8 mouse cellular contexts compared by ENCODE assay signal in the genomic region with DNA sequence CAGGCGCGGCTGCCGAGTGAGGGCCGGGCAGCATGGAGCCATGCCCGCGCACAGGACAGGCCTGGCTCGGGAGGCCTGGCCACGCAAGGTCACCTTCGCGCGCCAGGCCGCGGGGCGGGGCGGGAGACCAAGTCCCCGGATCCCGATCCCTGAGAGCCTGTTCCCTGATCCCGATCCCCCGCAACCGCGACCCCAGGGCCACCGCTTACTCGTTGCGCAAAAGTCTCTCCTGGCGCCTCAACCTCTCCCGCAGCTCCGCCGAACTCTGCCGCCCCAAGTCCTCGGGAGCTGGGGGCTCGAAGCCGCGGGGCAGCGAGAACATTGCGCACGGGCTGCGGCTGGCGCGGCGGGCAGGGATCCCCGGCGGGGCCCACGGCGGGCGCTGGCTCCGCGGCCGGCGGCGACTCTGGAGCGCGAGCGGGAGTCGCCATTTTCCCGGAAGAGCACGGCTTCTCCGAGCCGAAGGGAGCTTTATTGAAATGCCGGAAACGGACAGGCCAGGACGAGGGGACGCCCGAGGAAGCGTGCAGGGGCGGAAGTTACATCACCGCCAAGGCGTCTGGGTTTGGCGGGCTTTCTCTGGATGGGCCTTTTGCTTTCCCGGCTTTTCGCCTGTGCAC. TPM values are rescaled to one million over a fixed set of nuclear protein-coding genes. Genes with fewer than 3 reads are reported as not detected.
DNase-seq lines count a peak whose midpoint lies in the region; ATAC-seq and TF ChIP-seq lines count a peak whose summit lies in the region.

A gene (minus strand): TSS at position 461 of the 620 bp plus-strand sequence.

- peak within 1 kb of the TSS; percentile 78 to 95 for H3K4me3 ChIP-seq in ES-E14 (ENCODE audit: insufficient read depth in 1 of 2, low read depth in 1 of 2, low read length in 2 of 2, poor library complexity in 1 of 2, severe bottlenecking in 1 of 2)
- peak within 1 kb of the TSS; percentile 83 for H3K4me3 ChIP-seq in forebrain, embryonic 15.5 days
- peak within 1 kb of the TSS; percentile 89 for H3K4me3 ChIP-seq in lung, adult 2 months (replicated peaks; ENCODE audit: extremely low read depth, low read depth, low read length)

- H3K27me3 ChIP-seq in forebrain, embryonic 15.5 days, result no peaks in the 10 kb centered on the region

- peak; percentile 99 for ATAC-seq in forebrain, embryonic 15.5 days (replicated peaks)
- ATAC-seq in neutrophil, adult 5-6 weeks (ENCODE audit: extremely low read depth, insufficient number of reproducible peaks, low FRiP score, poor library complexity, severe bottlenecking), result peak; percentile 94

- intact Hi-C loops in heart, postnatal 25 days (cut with DNase I), result no loop called here

- no peak for TF ChIP-seq CTCF in lung, adult 2 months (IDR thresholded peaks at IDR 0.05; ENCODE audit: insufficient read depth, low read length)

- peak; percentile 85 for DNase-seq in ES-E14 (ENCODE audit: low read depth, low spot score)
- peak; percentile 90 for DNase-seq in cerebellum, adult 11-12 months
- peak; percentile 90 for DNase-seq in heart, postnatal 25 days (ENCODE audit: low spot score)
- DNase-seq in layer of hippocampus, adult 18-20 months (ENCODE audit: low spot score in 2 of 2), result peak; percentile 90 to 95
- DNase-seq in lung, adult 2 months, result peak; percentile 94
- DNase-seq in thymus, adult 18-20 months, result peak; percentile 79 to 86

- no peaks in the 10 kb centered on the region for H3K9me3 ChIP-seq in ES-E14 (ENCODE audit: control insufficient read depth, insufficient read depth, low read depth, low read length)
- H3K9me3 ChIP-seq in forebrain, embryonic 15.5 days, result no peaks in the 10 kb centered on the region

- H3K4me2 ChIP-seq in forebrain, embryonic 15.5 days (replicated peaks), result peak within 1 kb of the TSS; percentile 54

- H3K4me1 ChIP-seq in ES-E14 (ENCODE audit: control insufficient read depth in 2 of 2, insufficient read depth in 2 of 2, low read length in 2 of 2, poor library complexity in 1 of 2), result peaks cover 3% of the 10 kb centered on the region in 2 experiments; a peak in 2 of 4 replicates
- H3K4me1 ChIP-seq in forebrain, embryonic 15.5 days, result peaks cover 25% of the 10 kb centered on the region
- no peaks in the 10 kb centered on the region; the same call in 1 of the 2 replicates for H3K4me1 ChIP-seq in lung, adult 2 months (ENCODE audit: control insufficient read depth, insufficient read depth, low read length)

- peak; percentile 61; the same call in 1 of the 2 replicates for TF ChIP-seq POLR2A in lung, adult 2 months (IDR thresholded peaks at IDR 0.05; ENCODE audit: borderline replicate concordance, extremely low read depth, low read depth, low read length)

- peak within 1 kb of the TSS; percentile 98 for H3K9ac ChIP-seq in ES-E14 (ENCODE audit: insufficient read depth, low read depth, low read length, poor library complexity, severe bottlenecking)
- H3K9ac ChIP-seq in forebrain, embryonic 15.5 days (replicated peaks), result peak within 1 kb of the TSS; percentile 98

- WGBS in forebrain, embryonic 15.5 days, result under 1% methylated on average over 70 of the region's 70 CpGs
- WGBS in lung, adult 2 months, result under 1% methylated on average over 70 of the region's 70 CpGs

- peak within 1 kb of the TSS; percentile 86 for H3K27ac ChIP-seq in ES-E14 (ENCODE audit: insufficient read depth, low read depth, low read length, poor library complexity, severe bottlenecking)
- H3K27ac ChIP-seq in forebrain, embryonic 15.5 days (replicated peaks), result peak within 1 kb of the TSS; percentile 92

- in situ Hi-C loops in ES-E14 (cut with MboI; ENCODE audit: low sequenced_read_pairs in 2 of 2, unreplicated experiment in 2 of 2), result no loop called here

- H3K36me3 ChIP-seq in ES-E14 (ENCODE audit: control insufficient read depth, insufficient read depth, low read length, poor library complexity, severe bottlenecking), result peaks cover 24% of the 10 kb centered on the region
- peaks cover 30% of the 10 kb centered on the region for H3K36me3 ChIP-seq in forebrain, embryonic 15.5 days

TF ChIP-seq in ES-E14, 5 proteins besides CTCF, POLR2A, EP300 and RAD21:
- TF ChIP-seq ZNF384 (IDR thresholded peaks at IDR 0.05; ENCODE audit: low read depth, low read length), result no peak
- no peak for TF ChIP-seq CHD2 (IDR thresholded peaks at IDR 0.05; ENCODE audit: low read depth, low read length)
- TF ChIP-seq ZC3H11A (IDR thresholded peaks at IDR 0.05; ENCODE audit: borderline replicate concordance, low read depth, low read length), result no peak
- no peak for TF ChIP-seq MAFK (IDR thresholded peaks at IDR 0.05; ENCODE audit: insufficient read depth, low read depth, low read length)
- 0 out of 2 replicates have a peak, but pooled peaks have one; percentile 67 for TF ChIP-seq HCFC1 (IDR thresholded peaks at IDR 0.05; ENCODE audit: borderline replicate concordance, insufficient read depth, low read length)
TF ChIP-seq in ES-E14: peak in this region for 1.

RNA-seq across cellular contexts. Expression of the gene that starts here (rescaled TPM):
- 119 and 163 TPM in 2 replicates for total RNA-seq in ES-E14 (2012; rRNA removed)
- 306 and 312 TPM in 2 replicates for polyA plus RNA-seq in forebrain, embryonic 15.5 days (2015; fragmentation: Nextera tagmentation; extraction: Ambion mirVana)
- 100 to 1,000 TPM; 305 to 317 TPM for total RNA-seq in heart, postnatal 25 days (2021)
- total RNA-seq in layer of hippocampus, adult 18-20 months (2021), result 100 to 1,000 TPM; 170 to 189 TPM
- polyA plus RNA-seq in lung, adult 2 months (2012; rRNA removed), result 403 and 957 TPM in 2 replicates
- 67.9 and 74.5 TPM in 2 replicates for total RNA-seq in neutrophil, adult 5-6 weeks (2017)

Comparison
In these comparisons a context has a peak if more than half of its experiments do, and no peak if none do; other contexts are left out.
1. Peak in every context shown above with its lines: DNase-seq, ATAC-seq, H3K4me3 ChIP-seq and H3K27ac ChIP-seq.